Mouse (Mus musculus) lung, postnatal 0 days (tissue): Measurements from ENCODE around the gene Prim2. TPM values are rescaled to one million over a fixed set of nuclear protein-coding genes. Genes with fewer than 3 reads are reported as not detected.

ENCODE experiments used
- ATAC-seq: fragments of 200-750 bp; cut with Nextera tagmentation; 2 replicates; pipeline ENCODE4 v1.8.0; 2017; ENCODE audit warnings: moderate library complexity
- DNase-seq: peaks from one replicate; pipeline ENCODE4 v3.0.0-alpha.2; 2016; ENCODE audit warnings: low spot score
- H3K27ac ChIP-seq: fragments of 300-500 bp; sonication (generic); 2 replicates; pipeline ENCODE4 v1.5.1; 2014; ENCODE audit warnings: antibody characterized with exemption, mild to moderate bottlenecking, low read length, mixed read lengths
- H3K27me3 ChIP-seq: fragments of 300-500 bp; sonication (generic); replicated peaks from 2 replicates; pipeline ENCODE4 v1.6.1; 2014; ENCODE audit warnings: low read length, mixed read lengths; ENCODE audit not compliant: insufficient read depth
- H3K36me3 ChIP-seq: fragments of 300-500 bp; sonication (generic); 2 replicates; pipeline ENCODE4 v1.6.1; 2014; ENCODE audit warnings: low read length, mixed read lengths; ENCODE audit not compliant: insufficient read depth
- H3K4me1 ChIP-seq: fragments of 300-500 bp; sonication (generic); 2 replicates; pipeline ENCODE4 v1.6.1; 2014; ENCODE audit warnings: antibody characterized with exemption, low read depth, low read length, mixed read lengths; ENCODE audit not compliant: insufficient read depth
- H3K4me2 ChIP-seq: fragments of 300-500 bp; sonication (generic); replicated peaks from 2 replicates; pipeline ENCODE4 v1.6.1; 2014; ENCODE audit warnings: low read depth, mild to moderate bottlenecking, low read length, moderate library complexity, mixed read lengths
- H3K4me3 ChIP-seq: fragments of 300-500 bp; sonication (generic); 2 replicates; pipeline ENCODE4 v1.5.1; 2014; ENCODE audit warnings: low read depth, low read length
- H3K9ac ChIP-seq: fragments of 300-500 bp; sonication (generic); replicated peaks from 2 replicates; pipeline ENCODE4 v1.6.1; 2014; ENCODE audit warnings: low read depth, mild to moderate bottlenecking
- H3K9me3 ChIP-seq: fragments of 300-500 bp; sonication (generic); 2 replicates; pipeline ENCODE4 v1.6.1; 2016; ENCODE audit warnings: low read length, mixed read lengths
- CTCF ChIP-seq: IDR thresholded peaks from 2 replicates; pipeline ENCODE4 v1.5.1; 2016; ENCODE audit warnings: antibody characterized with exemption, mild to moderate bottlenecking
- EP300 ChIP-seq: IDR thresholded peaks from 2 replicates; pipeline ENCODE4 v1.6.1; 2016; ENCODE audit warnings: antibody characterized with exemption, mild to moderate bottlenecking, control low read depth
- WGBS: fragments of 180-500 bp; shearing (Covaris S2); extraction: QIAGEN DNeasy Blood & Tissue Kit; methylation state at CpG from one replicate; pipeline ENCODE4 v1.1.7; 2014; 5-methylcytosine and 5-hydroxymethylcytosine counted together
- polyA plus RNA-seq: library from polyadenylated mRNA; unstranded; fragments of >200 nt; fragmentation: Nextera tagmentation; extraction: Ambion mirVana; gene quantifications from 2 replicates; pipeline ENCODE4 v1.2.1, GENCODE M21; 2015

The Prim2 gene
- polyA plus RNA-seq, 1 experiment from 2014 or later: 7.1 TPM

GRCm38 (mm10) chr1:33583817-33584589, 85.6 kb downstream of the Prim2 start:
- DNase-seq (peak; percentile 84), ATAC-seq (peak; percentile 95)
- Histone ChIP-seq H3K36me3 (no peaks in the 10 kb centered on the region), H3K27ac (no peak overlapping the region), H3K4me3 (no peak overlapping the region), H3K9ac (no peak overlapping the region), H3K9me3 (no peaks in the 10 kb centered on the region), H3K27me3 (no peaks in the 10 kb centered on the region), H3K4me2 (no peak overlapping the region), H3K4me1 (no peaks in the 10 kb centered on the region)
- WGBS: 58% methylated on average over 7 of the region's 7 CpGs
- TF ChIP-seq EP300: peak; percentile 40
- no peak for TF ChIP-seq CTCF

GRCm38 (mm10) chr1:33578593-33578992, 91.0 kb downstream of the Prim2 start:
- 72% methylated on average over 6 of the region's 6 CpGs for WGBS
- no peak for ATAC-seq
- no peaks in the 10 kb centered on the region for H3K27me3 ChIP-seq

DNA sequence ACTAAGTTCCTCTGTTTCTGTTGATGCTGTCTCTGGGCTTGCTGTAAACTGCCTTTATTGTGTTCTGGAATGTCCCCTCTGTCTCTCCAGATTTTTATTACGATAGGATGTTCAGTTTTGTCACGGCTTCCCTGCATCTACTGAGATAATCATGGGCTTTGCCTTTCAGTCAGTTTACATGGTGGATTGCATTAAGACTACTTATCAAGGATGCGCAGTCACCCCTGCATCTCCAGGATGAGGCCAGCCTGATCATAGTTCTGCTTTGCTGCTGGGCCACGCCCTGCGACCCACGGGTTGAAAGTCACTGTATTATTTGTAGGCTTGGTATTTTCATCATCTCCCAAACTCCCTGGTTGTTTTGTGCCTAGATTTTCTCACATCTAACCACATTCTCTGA, 95.1 kb downstream of the Prim2 start:
- ATAC-seq (no peak), DNase-seq (no peak)
- no peaks in the 10 kb centered on the region for H3K36me3 ChIP-seq
- H3K4me1 ChIP-seq: no peaks in the 10 kb centered on the region
- H3K9me3 ChIP-seq: no peaks in the 10 kb centered on the region
- TF ChIP-seq CTCF (no peak), EP300 (no peak)
- no peak overlapping the region for H3K4me3 ChIP-seq
- no peak overlapping the region for H3K9ac ChIP-seq
- no peak overlapping the region for H3K27ac ChIP-seq
- H3K27me3 ChIP-seq: no peaks in the 10 kb centered on the region
- H3K4me2 ChIP-seq: no peak overlapping the region
- WGBS: 91% methylated on average over 6 of the region's 6 CpGs

More at GRCm38 (mm10) chr1:33578593-33578992, 91.0 kb downstream of the Prim2 start:
- H3K4me2 ChIP-seq: no peak overlapping the region
- no peak overlapping the region for H3K4me3 ChIP-seq
- no peaks in the 10 kb centered on the region for H3K9me3 ChIP-seq
- H3K4me1 ChIP-seq: no peaks in the 10 kb centered on the region
- no peak overlapping the region for H3K27ac ChIP-seq
- H3K36me3 ChIP-seq: no peaks in the 10 kb centered on the region
- H3K9ac ChIP-seq: no peak overlapping the region
- TF ChIP-seq CTCF (no peak), EP300 (no peak)
- no peak for DNase-seq

GRCm38 (mm10) chr1:33565764-33566401, 103.7 kb downstream of the Prim2 start:
- WGBS: 61% methylated on average over 7 of the region's 7 CpGs
- Histone ChIP-seq H3K27me3 (no peaks in the 10 kb centered on the region), H3K27ac (no peak overlapping the region), H3K4me1 (no peaks in the 10 kb centered on the region), H3K9me3 (no peaks in the 10 kb centered on the region), H3K9ac (no peak overlapping the region), H3K4me3 (no peak overlapping the region), H3K4me2 (no peak overlapping the region), H3K36me3 (no peaks in the 10 kb centered on the region)
- TF ChIP-seq EP300: no peak
- peak; percentile 70 for TF ChIP-seq CTCF
- DNase-seq (peak; percentile 44), ATAC-seq (peak; percentile 32; the same call in 1 of the 2 replicates)

DNA sequence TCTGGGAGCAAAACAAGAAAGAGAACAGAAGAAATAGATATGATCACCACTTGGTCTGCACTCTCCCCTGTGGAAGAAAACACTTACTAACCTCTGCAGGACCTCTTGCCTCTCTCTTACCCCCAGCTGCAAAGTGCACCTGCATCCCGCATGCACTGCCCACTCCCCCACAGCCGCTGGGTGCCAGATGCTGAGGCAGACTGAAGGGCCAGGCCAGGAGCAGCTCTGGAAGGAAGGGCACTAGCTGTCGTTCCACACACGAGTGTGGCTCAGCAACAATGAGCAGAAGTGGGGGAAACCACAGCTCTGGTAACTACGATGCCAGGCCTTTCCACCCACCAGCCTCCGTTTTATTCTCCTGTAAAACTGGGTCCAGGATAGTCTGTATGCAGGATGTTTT, 105.6 kb downstream of the Prim2 start:
- Histone ChIP-seq H3K27ac (no peak overlapping the region), H3K27me3 (no peaks in the 10 kb centered on the region), H3K4me3 (no peak overlapping the region), H3K4me1 (no peaks in the 10 kb centered on the region), H3K9me3 (no peaks in the 10 kb centered on the region), H3K9ac (no peak overlapping the region), H3K36me3 (no peaks in the 10 kb centered on the region), H3K4me2 (no peak overlapping the region)
- no peak for TF ChIP-seq CTCF
- no peak for TF ChIP-seq EP300
- no peak for ATAC-seq
- WGBS: 77% methylated on average over 6 of the region's 6 CpGs
- no peak for DNase-seq

GRCm38 (mm10) chr1:33563611-33564010, 106.0 kb downstream of the Prim2 start:
- TF ChIP-seq EP300: no peak
- no peak for TF ChIP-seq CTCF
- no peak for DNase-seq
- Histone ChIP-seq H3K9me3 (no peaks in the 10 kb centered on the region), H3K36me3 (no peaks in the 10 kb centered on the region), H3K9ac (no peak overlapping the region), H3K4me2 (no peak overlapping the region), H3K4me3 (no peak overlapping the region), H3K27ac (no peak overlapping the region), H3K4me1 (no peaks in the 10 kb centered on the region), H3K27me3 (no peaks in the 10 kb centered on the region)
- ATAC-seq: no peak
- WGBS: 93% methylated on average over 3 of the region's 3 CpGs
